Mouse (Mus musculus) small intestine, adult 2 months (tissue): ENCODE measurements around the gene Robo4.

Experiments used
- CTCF ChIP-seq: fragments of 200-500 bp; IDR thresholded peaks from 2 replicates; pipeline ENCODE4 v1.5.1; 2012; ENCODE audit warnings: low read depth, mild to moderate bottlenecking, control low read depth, inconsistent platforms, low read length, moderate library complexity, mixed read lengths; ENCODE audit not compliant: insufficient replicate concordance, insufficient read length; ENCODE audit errors: extremely low read depth
- POLR2A ChIP-seq: fragments of 200-500 bp; IDR thresholded peaks from 2 replicates; pipeline ENCODE4 v1.6.1; 2012; ENCODE audit warnings: low read depth, mild to moderate bottlenecking, control low read depth, inconsistent platforms, low read length, moderate library complexity

GRCm38 (mm10) chr9:37453328-37453727 lies 51.6 kb downstream of the Robo4 start:
- TF ChIP-seq CTCF (no peak), POLR2A (no peak)
